In genomic region chr8:117308303-117309095, GRCm38 (mm10) we compare ENCODE assay signal across 12 mouse cellular contexts. TPM values are rescaled to one million over a fixed set of nuclear protein-coding genes. Genes with fewer than 3 reads are reported as not detected.
DNase-seq lines count a peak whose midpoint lies in the region; ATAC-seq and TF ChIP-seq lines count a peak whose summit lies in the region.
"Had no signal": no experiment of that assay in that cellular context is flagged by ENCODE, and none has a peak within 500 bp of the region (broad histone marks: within the 10 kb centered on the region; RNA-seq: fewer than 3 reads in every experiment).

No protein-coding gene starts in this region.

- H3K4me2 ChIP-seq in liver, embryonic 13.5 days: no peak overlapping the region
- H3K4me2 ChIP-seq in liver, postnatal 0 days (ENCODE audit: low read depth, low read length): peak overlapping the region; percentile 11; the same call in 1 of the 2 replicates
- H3K4me2 ChIP-seq: midbrain, embryonic 12.5 days; neural tube, embryonic 12.5 days had no signal

- H3K9ac ChIP-seq in liver, embryonic 13.5 days: no peak overlapping the region
- no peak overlapping the region for H3K9ac ChIP-seq in liver, postnatal 0 days (replicated peaks)
- H3K9ac ChIP-seq: midbrain, embryonic 12.5 days; neural tube, embryonic 12.5 days had no signal

- no peak for ATAC-seq in liver, embryonic 13.5 days (ENCODE audit: low read depth)
- ATAC-seq in common myeloid progenitor, adult 5-6 weeks (replicated peaks; ENCODE audit: low read depth, poor library complexity, severe bottlenecking): peak; percentile 50
- peak; percentile 63 for ATAC-seq in liver, postnatal 0 days
- ATAC-seq: hindbrain, postnatal 0 days had no signal

- peaks cover 61% of the 10 kb centered on the region for H3K4me1 ChIP-seq in liver, embryonic 13.5 days (replicated peaks)
- H3K4me1 ChIP-seq in liver, postnatal 0 days (ENCODE audit: insufficient read depth): peaks cover 47% of the 10 kb centered on the region
- peaks cover 75% of the 10 kb centered on the region for H3K4me1 ChIP-seq in embryonic facial prominence, embryonic 10.5 days

- no peak for TF ChIP-seq CTCF in liver, postnatal 0 days (IDR thresholded peaks at IDR 0.05; ENCODE audit: low read depth)

- 82% methylated on average over 13 of the region's 13 CpGs for WGBS in liver, embryonic 13.5 days (ENCODE audit: insufficient replicate concordance)
- 61% methylated on average over 13 of the region's 13 CpGs for WGBS in liver, postnatal 0 days (ENCODE audit: insufficient replicate concordance)
- 76% methylated on average over 13 of the region's 13 CpGs for WGBS in embryonic facial prominence, embryonic 10.5 days

- H3K27ac ChIP-seq in liver, embryonic 13.5 days: peak overlapping the region; percentile 37
- H3K27ac ChIP-seq in liver, postnatal 0 days (ENCODE audit: low read depth): peak overlapping the region; percentile 76
- H3K27ac ChIP-seq in embryonic facial prominence, embryonic 10.5 days (replicated peaks): no peak overlapping the region
- H3K27ac ChIP-seq: hindbrain, postnatal 0 days; midbrain, embryonic 12.5 days; neural tube, embryonic 12.5 days had no signal

- no peaks in the 10 kb centered on the region for H3K9me3 ChIP-seq in liver, embryonic 13.5 days (replicated peaks)
- H3K9me3 ChIP-seq in liver, postnatal 0 days (ENCODE audit: low read length): no peaks in the 10 kb centered on the region
- no peaks in the 10 kb centered on the region for H3K9me3 ChIP-seq in embryonic facial prominence, embryonic 10.5 days
- H3K9me3 ChIP-seq: midbrain, embryonic 12.5 days; neural tube, embryonic 12.5 days had no signal

- 0 out of 2 replicates have a peak, but pooled peaks have one; percentile 22 for TF ChIP-seq EP300 in liver, postnatal 0 days (IDR thresholded peaks at IDR 0.05; ENCODE audit: low read depth)

- H3K36me3 ChIP-seq in liver, embryonic 13.5 days: 0 out of 2 replicates have a peak, but pooled peaks cover 10% of the 10 kb centered on the region
- H3K36me3 ChIP-seq in liver, postnatal 0 days (replicated peaks; ENCODE audit: insufficient read depth, low read length): 0 out of 2 replicates have a peak, but pooled peaks cover 8% of the 10 kb centered on the region
- H3K36me3 ChIP-seq in embryonic facial prominence, embryonic 10.5 days (replicated peaks): peaks cover 17% of the 10 kb centered on the region

- no peak for DNase-seq in liver, embryonic 13.5 days
- DNase-seq in liver: no peak
- peak; percentile 87 to 94 for DNase-seq in kidney, adult 8-10 months
- DNase-seq in liver, postnatal 0 days: no peak
- no peak for DNase-seq in urinary bladder, postnatal 10 days (ENCODE audit: low spot score)
- DNase-seq in right cerebral cortex, adult 18-20 months: no peak
- no peak for DNase-seq in embryonic facial prominence, embryonic 10.5 days (ENCODE audit: low spot score)
- DNase-seq: cerebellum, adult 2 months had no signal

- no peaks in the 10 kb centered on the region for H3K27me3 ChIP-seq in liver, embryonic 13.5 days
- H3K27me3 ChIP-seq in liver, postnatal 0 days (ENCODE audit: insufficient read depth, low read length): no peaks in the 10 kb centered on the region
- H3K27me3 ChIP-seq in embryonic facial prominence, embryonic 10.5 days (replicated peaks; ENCODE audit: low read depth, poor library complexity, severe bottlenecking): no peaks in the 10 kb centered on the region
- H3K27me3 ChIP-seq: midbrain, embryonic 12.5 days; neural tube, embryonic 12.5 days had no signal

- H3K4me3 ChIP-seq in liver, embryonic 13.5 days (replicated peaks): no peak overlapping the region
- no peak overlapping the region for H3K4me3 ChIP-seq in liver, postnatal 0 days (ENCODE audit: low read depth, low read length)
- H3K4me3 ChIP-seq in embryonic facial prominence, embryonic 10.5 days: no peak overlapping the region
- H3K4me3 ChIP-seq: midbrain, embryonic 12.5 days; neural tube, embryonic 12.5 days had no signal

RNA-seq across cellular contexts. Expression of gene Cmip, which starts 51.6 kb away (rescaled TPM):
- polyA plus RNA-seq in liver, embryonic 13.5 days (2015; fragmentation: Nextera tagmentation; extraction: Ambion mirVana): 5.8 and 6.7 TPM in 2 replicates
- 20.5 and 29.0 TPM in 2 replicates for total RNA-seq in common myeloid progenitor, adult 5-6 weeks (2017)
- polyA plus RNA-seq in liver, postnatal 0 days (2015; fragmentation: Nextera tagmentation; extraction: Ambion mirVana): 22.3 and 22.6 TPM in 2 replicates
- 9.2 and 9.8 TPM in 2 replicates for polyA plus RNA-seq in embryonic facial prominence, embryonic 10.5 days (2016; fragmentation: Nextera tagmentation; extraction: Ambion mirVana)

Comparison
In these comparisons a context has a peak if more than half of its experiments do, and no peak if none do; other contexts are left out.
1. DNase-seq: peak in kidney, adult 8-10 months (2 of 2); none in liver, embryonic 13.5 days (single experiment), liver (single experiment), liver, postnatal 0 days (single experiment), urinary bladder, postnatal 10 days (single experiment), right cerebral cortex, adult 18-20 months (single experiment) and embryonic facial prominence, embryonic 10.5 days (single experiment).